Mouse (Mus musculus) CH12.LX (cell line): ENCODE data around the gene Tgm2. TPM values are rescaled to one million over a fixed set of nuclear protein-coding genes. Genes with fewer than 3 reads are reported as not detected.

Experiments
- DNase-seq: peaks from one replicate; pipeline ENCODE4 v3.0.0-alpha.2; 2013; ENCODE audit errors: extremely low read depth
- H3K27ac ChIP-seq: 2 replicates; pipeline ENCODE4 v1.5.1; 2012; ENCODE audit warnings: low read depth, mild to moderate bottlenecking, control low read depth, moderate library complexity; ENCODE audit not compliant: insufficient read depth
- H3K27me3 ChIP-seq: replicated peaks from 2 replicates; pipeline ENCODE3; 2012; ENCODE audit warnings: inconsistent platforms
- H3K36me3 ChIP-seq, 2 experiments: replicated peaks in 1 of 2; 2 replicates each; pipeline versions ENCODE3 to v1.6.1; 2012; ENCODE audit warnings: inconsistent platforms in 1 of 2, low read length in 1 of 2, mild to moderate bottlenecking in 1 of 2, mixed read lengths in 1 of 2, moderate library complexity in 1 of 2; ENCODE audit not compliant: control insufficient read depth in 1 of 2, insufficient read depth in 1 of 2
- H3K4me1 ChIP-seq, 2 experiments: 2 replicates each; pipeline ENCODE4 v1.6.1; 2012; ENCODE audit warnings: inconsistent platforms in 1 of 2, moderate library complexity in 1 of 2; ENCODE audit not compliant: insufficient read depth in 2 of 2, control insufficient read depth in 1 of 2
- H3K4me2 ChIP-seq: 2 replicates; pipeline ENCODE4 v1.6.1; 2012; ENCODE audit warnings: low read depth, mild to moderate bottlenecking, control low read depth; ENCODE audit not compliant: poor library complexity, insufficient read depth, severe bottlenecking
- H3K4me3 ChIP-seq, 3 experiments: fragments of 150-350 bp in 1 of 3; sonication (generic) in 1 of 3; replicated peaks in 1 of 3; 2 replicates each; pipeline versions ENCODE3 to v1.5.1; 2011 to 2012; ENCODE audit warnings: low read depth in 2 of 3, low read length in 2 of 3, mild to moderate bottlenecking in 2 of 3, moderate library complexity in 2 of 3, control low read depth in 1 of 3, improper control_type of control experiment in 1 of 3, inconsistent platforms in 1 of 3, mixed read lengths in 1 of 3; ENCODE audit not compliant: poor library complexity in 1 of 3
- H3K79me2 ChIP-seq: replicated peaks from 2 replicates; pipeline ENCODE4 v1.6.1; 2012; ENCODE audit warnings: mild to moderate bottlenecking, moderate library complexity; ENCODE audit not compliant: control insufficient read depth, poor library complexity, insufficient read depth, severe bottlenecking; ENCODE audit errors: extremely low read depth
- H3K9ac ChIP-seq: 2 replicates; pipeline ENCODE4 v1.6.1; 2012; ENCODE audit warnings: low read depth, mild to moderate bottlenecking, control low read depth, moderate library complexity; ENCODE audit not compliant: insufficient read depth
- H3K9me3 ChIP-seq: replicated peaks from 2 replicates; pipeline ENCODE3; 2012; ENCODE audit warnings: low read length, inconsistent platforms, mixed read lengths
- CHD1 ChIP-seq: IDR thresholded peaks from 2 replicates; pipeline ENCODE4 v1.6.1; 2012; ENCODE audit warnings: low read depth, low read length, improper control_type of control experiment, inconsistent platforms
- CTCF ChIP-seq, 2 experiments: IDR thresholded peaks in 1 of 2; conservative IDR thresholded peaks in 1 of 2; 2 replicates each; pipeline ENCODE4 v1.5.1; 2011 to 2012; ENCODE audit warnings: low read depth in 2 of 2, low read length in 2 of 2, improper control_type of control experiment in 1 of 2, inconsistent platforms in 1 of 2, mild to moderate bottlenecking in 1 of 2, moderate library complexity in 1 of 2
- E2F4 ChIP-seq: IDR thresholded peaks from 2 replicates; pipeline ENCODE4 v1.6.1; 2011; ENCODE audit warnings: low read depth, low read length, improper control_type of control experiment; ENCODE audit not compliant: insufficient replicate concordance
- ELF1 ChIP-seq: IDR thresholded peaks from 2 replicates; pipeline ENCODE4 v1.6.1; 2014; ENCODE audit warnings: low read depth, mild to moderate bottlenecking, inconsistent platforms, low read length, improper control_type of control experiment
- ETS1 ChIP-seq: conservative IDR thresholded peaks from 2 replicates; pipeline ENCODE4 v1.6.1; 2012; ENCODE audit warnings: low read depth, mild to moderate bottlenecking, inconsistent platforms, low read length, improper control_type of control experiment, moderate library complexity
- KAT2A ChIP-seq: IDR thresholded peaks from 2 replicates; pipeline ENCODE4 v1.6.1; 2012; ENCODE audit warnings: low read length, improper control_type of control experiment, inconsistent platforms; ENCODE audit not compliant: insufficient replicate concordance
- MXI1 ChIP-seq: IDR thresholded peaks from 2 replicates; pipeline ENCODE4 v1.6.1; 2011; ENCODE audit warnings: mild to moderate bottlenecking, low read depth, low read length, improper control_type of control experiment
- MYC ChIP-seq: IDR thresholded peaks from 2 replicates; pipeline ENCODE4 v1.6.1; 2011; ENCODE audit warnings: low read depth, mild to moderate bottlenecking, improper control_type of control experiment, low read length
- PAX5 ChIP-seq: IDR thresholded peaks from 2 replicates; pipeline ENCODE4 v1.6.1; 2012; ENCODE audit warnings: low read length, inconsistent platforms, mixed read lengths
- POLR2A ChIP-seq: IDR thresholded peaks from 2 replicates; pipeline ENCODE4 v1.6.1; 2011; ENCODE audit warnings: low read depth, mild to moderate bottlenecking, improper control_type of control experiment, low read length
- RAD21 ChIP-seq: IDR thresholded peaks from 2 replicates; pipeline ENCODE4 v1.6.1; 2011; ENCODE audit warnings: low read depth, mild to moderate bottlenecking, low read length, improper control_type of control experiment, moderate library complexity
- SIN3A ChIP-seq: IDR thresholded peaks from 2 replicates; pipeline ENCODE4 v1.6.1; 2012; ENCODE audit warnings: low read length, improper control_type of control experiment, inconsistent platforms
- SMC3 ChIP-seq: IDR thresholded peaks from 2 replicates; pipeline ENCODE4 v1.6.1; 2011; ENCODE audit warnings: low read depth, low read length, improper control_type of control experiment
- TCF12 ChIP-seq: IDR thresholded peaks from 2 replicates; pipeline ENCODE4 v1.6.1; 2014; ENCODE audit warnings: low read depth, mild to moderate bottlenecking, inconsistent platforms, low read length, improper control_type of control experiment
- UBTF ChIP-seq: IDR thresholded peaks from 2 replicates; pipeline ENCODE4 v1.6.1; 2012; ENCODE audit warnings: low read depth, mild to moderate bottlenecking, inconsistent platforms, low read length, improper control_type of control experiment, moderate library complexity
- ZC3H11A ChIP-seq: IDR thresholded peaks from 2 replicates; pipeline ENCODE4 v1.6.1; 2012; ENCODE audit warnings: low read depth, mild to moderate bottlenecking, inconsistent platforms, low read length, improper control_type of control experiment
- ZMIZ1 ChIP-seq: IDR thresholded peaks from 2 replicates; pipeline ENCODE4 v1.6.1; 2012; ENCODE audit warnings: low read depth, mild to moderate bottlenecking, inconsistent platforms, low read length, improper control_type of control experiment
- dilution Hi-C: fragments of 300-500 bp; cut with MboI; formaldehyde crosslinking; loops from 2 replicates; pipeline ENCODE4 v1.14.3; 2020; ENCODE audit warnings: low sequenced_read_pairs; ENCODE audit not compliant: extremely low pct_unique_long_range_greater_than_20kb, extremely low pct_ligation_motif_present
- in situ Hi-C: fragments of 300-500 bp; cut with MboI; formaldehyde crosslinking; loops from 3 replicates; pipeline ENCODE4 v1.14.3; 2019; ENCODE audit warnings: low sequenced_read_pairs, low pct_ligation_motif_present, low pct_unique_long_range_greater_than_20kb, mixed read lengths
- polyA plus RNA-seq: library from polyadenylated mRNA; unstranded; fragments of >175 nt; gene quantifications from 2 replicates; pipeline ENCODE4 v1.2.1, GENCODE M21; 2012; ENCODE audit warnings: low read depth; ENCODE audit not compliant: insufficient read length
- total RNA-seq, 2 experiments: library from RNA; depleted of rRNA; stranded (reverse); fragments of 300-350 nt in 1 of 2; fragments of >200 nt in 1 of 2; gene quantifications; 2 replicates each; pipeline ENCODE4 v1.2.3; 2012 to 2014

Tgm2 gene
- total and polyA plus RNA-seq, 3 experiments: 0.08 to 0.50 (median 0.21) TPM

GRCm38 (mm10) chr2:158137771-158138170 is 8.5 kb downstream of the Tgm2 start:
- H3K27me3 ChIP-seq: peaks cover 66% of the 10 kb centered on the region
- peaks cover 0 to 14% of the 10 kb centered on the region in 2 experiments; a peak in 2 of 4 replicates for H3K4me1 ChIP-seq

GRCm38 (mm10) chr2:158136205-158136604 is 10.0 kb downstream of the Tgm2 start:
- no peak for DNase-seq
- Histone ChIP-seq H3K27ac (no peak overlapping the region), H3K9ac (no peak overlapping the region), H3K4me2 (peak overlapping the region; percentile 49; the same call in 1 of the 2 replicates), H3K36me3 (no peaks in the 10 kb centered on the region), H3K4me3 (no peak overlapping the region), H3K9me3 (no peaks in the 10 kb centered on the region), H3K79me2 (no peaks in the 10 kb centered on the region), H3K4me1 (peaks cover 0 to 14% of the 10 kb centered on the region in 2 experiments; a peak in 2 of 4 replicates), H3K27me3 (peaks cover 66% of the 10 kb centered on the region)
- TF ChIP-seq ZC3H11A (no peak), MYC (no peak), CTCF (conservative IDR thresholded peaks at IDR 0.05 in 1 of 2, IDR thresholded peaks at IDR 0.05 in 1 of 2; ENCODE audit: low read depth in 2 of 2, low read length in 2 of 2) (no peak), SMC3 (no peak), UBTF (no peak), MXI1 (no peak), SIN3A (no peak), ETS1 (no peak), CHD1 (no peak), RAD21 (no peak)
- dilution Hi-C loops (no loop called here), in situ Hi-C loops (no loop called here)

More at GRCm38 (mm10) chr2:158137771-158138170, 8.5 kb downstream of the Tgm2 start:
- DNase-seq: no peak
- no peaks in the 10 kb centered on the region for H3K36me3 ChIP-seq
- TF ChIP-seq MYC (no peak), ZMIZ1 (no peak), PAX5 (no peak), CTCF (conservative IDR thresholded peaks at IDR 0.05 in 1 of 2, IDR thresholded peaks at IDR 0.05 in 1 of 2; ENCODE audit: low read depth in 2 of 2, low read length in 2 of 2) (no peak), ELF1 (no peak), TCF12 (no peak), KAT2A (no peak), POLR2A (no peak), E2F4 (no peak)
- in situ Hi-C loops: no loop called here
- no peak overlapping the region for H3K27ac ChIP-seq
- H3K4me2 ChIP-seq: no peak overlapping the region
- no peak overlapping the region for H3K9ac ChIP-seq
- dilution Hi-C loops: no loop called here
- H3K4me3 ChIP-seq: no peak overlapping the region
- no peaks in the 10 kb centered on the region for H3K9me3 ChIP-seq
- H3K79me2 ChIP-seq: no peaks in the 10 kb centered on the region
